Comparison of ENCODE assay signal across 9 mouse cellular contexts in genomic region chr17:27621161-27621560, GRCm38 (mm10). TPM values are rescaled to one million over a fixed set of nuclear protein-coding genes. Genes with fewer than 3 reads are reported as not detected.
DNase-seq lines count a peak whose midpoint lies in the region; ATAC-seq and TF ChIP-seq lines count a peak whose summit lies in the region.
"Had no signal": no experiment of that assay in that cellular context is flagged by ENCODE, and none has a peak within 500 bp of the region (broad histone marks: within the 10 kb centered on the region; RNA-seq: fewer than 3 reads in every experiment).

No protein-coding gene starts in this region.

- no peak for TF ChIP-seq CTCF in kidney, postnatal 0 days (IDR thresholded peaks at IDR 0.05; ENCODE audit: low read depth)

- no peaks in the 10 kb centered on the region for H3K9me3 ChIP-seq in kidney, postnatal 0 days (replicated peaks; ENCODE audit: low read length)
- H3K9me3 ChIP-seq in embryonic facial prominence, embryonic 11.5 days (replicated peaks; ENCODE audit: control insufficient read depth, low read length), result no peaks in the 10 kb centered on the region
- H3K9me3 ChIP-seq in hindbrain, embryonic 16.5 days (ENCODE audit: control insufficient read depth, low read length), result no peaks in the 10 kb centered on the region
- no peaks in the 10 kb centered on the region for H3K9me3 ChIP-seq in midbrain, embryonic 16.5 days (replicated peaks; ENCODE audit: control insufficient read depth, low read length, poor library complexity, severe bottlenecking)

- peak overlapping the region; percentile 79 for H3K4me2 ChIP-seq in kidney, postnatal 0 days (ENCODE audit: low read length)
- H3K4me2 ChIP-seq in embryonic facial prominence, embryonic 11.5 days (ENCODE audit: low read depth, low read length), result peak overlapping the region; percentile 31
- H3K4me2 ChIP-seq in hindbrain, embryonic 16.5 days (ENCODE audit: low read length), result peak overlapping the region; percentile 81
- peak overlapping the region; percentile 89 for H3K4me2 ChIP-seq in midbrain, embryonic 16.5 days (ENCODE audit: low read length)

- H3K9ac ChIP-seq in kidney, postnatal 0 days (ENCODE audit: low read depth, low read length), result no peak overlapping the region; the same call in 1 of the 2 replicates
- H3K9ac ChIP-seq in embryonic facial prominence, embryonic 11.5 days (replicated peaks; ENCODE audit: low read length), result peak overlapping the region; percentile 30
- peak overlapping the region; percentile 99 for H3K9ac ChIP-seq in hindbrain, embryonic 16.5 days (ENCODE audit: low read depth, low read length)
- peak overlapping the region; percentile 92 for H3K9ac ChIP-seq in midbrain, embryonic 16.5 days (ENCODE audit: low read depth, low read length)

- no peak for ATAC-seq in kidney, postnatal 0 days (replicated peaks; ENCODE audit: low FRiP score, low read depth)
- no peak for ATAC-seq in embryonic facial prominence, embryonic 11.5 days (replicated peaks; ENCODE audit: insufficient number of reproducible peaks, low FRiP score, low TSS enrichment, low read depth)
- no peak for ATAC-seq in hindbrain, embryonic 16.5 days
- no peak for ATAC-seq in midbrain, embryonic 16.5 days
- ATAC-seq: Patski had no signal

- DNase-seq in kidney, postnatal 0 days (ENCODE audit: low spot score), result no peak
- DNase-seq in kidney, adult 18-20 months, result no peak
- DNase-seq in embryonic facial prominence, embryonic 11.5 days (ENCODE audit: low spot score), result no peak
- no peak for DNase-seq in right cerebral cortex, postnatal 25 days
- no peak for DNase-seq in thymus, postnatal 25 days
- DNase-seq in layer of hippocampus, postnatal 10 days (ENCODE audit: low spot score in 2 of 2), result no peak

- H3K36me3 ChIP-seq in kidney, postnatal 0 days (ENCODE audit: insufficient read depth, low read length), result 0 out of 2 replicates have a peak, but pooled peaks cover 4% of the 10 kb centered on the region
- no peaks in the 10 kb centered on the region; the same call in 1 of the 2 replicates for H3K36me3 ChIP-seq in embryonic facial prominence, embryonic 11.5 days (replicated peaks; ENCODE audit: control insufficient read depth, insufficient read depth, low read depth, low read length)
- H3K36me3 ChIP-seq in hindbrain, embryonic 16.5 days (ENCODE audit: control insufficient read depth, insufficient read depth, low read length), result 0 out of 2 replicates have a peak, but pooled peaks cover 2% of the 10 kb centered on the region
- H3K36me3 ChIP-seq in midbrain, embryonic 16.5 days (ENCODE audit: control insufficient read depth, insufficient read depth, low read length), result no peaks in the 10 kb centered on the region

- H3K4me1 ChIP-seq in kidney, postnatal 0 days (replicated peaks; ENCODE audit: insufficient read depth, low read length), result peaks cover 11% of the 10 kb centered on the region; the same call in 1 of the 2 replicates
- no peaks in the 10 kb centered on the region; the same call in 1 of the 2 replicates for H3K4me1 ChIP-seq in embryonic facial prominence, embryonic 11.5 days (ENCODE audit: control insufficient read depth, insufficient read depth, low read length)
- H3K4me1 ChIP-seq in hindbrain, embryonic 16.5 days (ENCODE audit: control insufficient read depth, insufficient read depth, low read depth, low read length), result peaks cover 30% of the 10 kb centered on the region
- peaks cover 26% of the 10 kb centered on the region for H3K4me1 ChIP-seq in midbrain, embryonic 16.5 days (ENCODE audit: control insufficient read depth, insufficient read depth, low read length)

- 44% methylated on average over 8 of the region's 8 CpGs for WGBS in kidney, postnatal 0 days
- 43% methylated on average over 8 of the region's 8 CpGs for WGBS in embryonic facial prominence, embryonic 11.5 days
- 18% methylated on average over 8 of the region's 8 CpGs for WGBS in hindbrain, embryonic 16.5 days
- 16% methylated on average over 8 of the region's 8 CpGs for WGBS in midbrain, embryonic 16.5 days

- peak overlapping the region; percentile 86 for H3K4me3 ChIP-seq in kidney, postnatal 0 days (replicated peaks; ENCODE audit: low read depth, low read length)
- H3K4me3 ChIP-seq in embryonic facial prominence, embryonic 11.5 days (ENCODE audit: low read depth, low read length), result peak overlapping the region; percentile 96
- H3K4me3 ChIP-seq in hindbrain, embryonic 16.5 days (ENCODE audit: low read length), result peak overlapping the region; percentile 97
- peak overlapping the region; percentile 97 for H3K4me3 ChIP-seq in midbrain, embryonic 16.5 days (ENCODE audit: low read depth, low read length)

- no peaks in the 10 kb centered on the region for H3K27me3 ChIP-seq in kidney, postnatal 0 days (ENCODE audit: insufficient read depth, low read length)
- no peaks in the 10 kb centered on the region for H3K27me3 ChIP-seq in embryonic facial prominence, embryonic 11.5 days (ENCODE audit: control insufficient read depth, insufficient read depth, low read length)
- H3K27me3 ChIP-seq in hindbrain, embryonic 16.5 days (replicated peaks; ENCODE audit: control insufficient read depth, insufficient read depth, low read length), result no peaks in the 10 kb centered on the region
- H3K27me3 ChIP-seq in midbrain, embryonic 16.5 days (ENCODE audit: control insufficient read depth, insufficient read depth, low read depth, low read length), result no peaks in the 10 kb centered on the region
- H3K27me3 ChIP-seq: Patski had no signal

- H3K27ac ChIP-seq in kidney, postnatal 0 days, result no peak overlapping the region
- H3K27ac ChIP-seq in embryonic facial prominence, embryonic 11.5 days (replicated peaks; ENCODE audit: low read depth, low read length), result no peak overlapping the region
- H3K27ac ChIP-seq in hindbrain, embryonic 16.5 days (ENCODE audit: low read depth, low read length), result peak overlapping the region; percentile 60
- H3K27ac ChIP-seq in midbrain, embryonic 16.5 days (ENCODE audit: low read length), result peak overlapping the region; percentile 99

RNA-seq across cellular contexts. Expression of gene Nudt3, which starts 2.1 kb away (rescaled TPM):
- 69.5 and 70.2 TPM in 2 replicates for polyA plus RNA-seq in kidney, postnatal 0 days (2015; fragmentation: Nextera tagmentation; extraction: Ambion mirVana)
- polyA plus RNA-seq in embryonic facial prominence, embryonic 11.5 days (2014; fragmentation: Nextera tagmentation; extraction: Ambion mirVana), result 37.2 and 37.3 TPM in 2 replicates
- polyA plus RNA-seq in hindbrain, embryonic 16.5 days (2015; fragmentation: Nextera tagmentation; extraction: Ambion mirVana), result 253 and 269 TPM in 2 replicates
- polyA plus RNA-seq in midbrain, embryonic 16.5 days (2015; fragmentation: Nextera tagmentation; extraction: Ambion mirVana), result 246 and 248 TPM in 2 replicates
- total RNA-seq in layer of hippocampus, postnatal 10 days (2021), result 100 to 1,000 TPM; 473 to 520 TPM

RNA-seq across cellular contexts. Expression of gene RPS10-NUDT3, which starts 13.9 kb away (rescaled TPM):
- polyA plus RNA-seq in kidney, postnatal 0 days (2015; fragmentation: Nextera tagmentation; extraction: Ambion mirVana), result not detected in 2 replicates
- not detected in 2 replicates for polyA plus RNA-seq in embryonic facial prominence, embryonic 11.5 days (2014; fragmentation: Nextera tagmentation; extraction: Ambion mirVana)
- polyA plus RNA-seq in hindbrain, embryonic 16.5 days (2015; fragmentation: Nextera tagmentation; extraction: Ambion mirVana), result not detected in 2 replicates
- polyA plus RNA-seq in midbrain, embryonic 16.5 days (2015; fragmentation: Nextera tagmentation; extraction: Ambion mirVana), result not detected in 2 replicates
- 1 to 10 TPM in 1 of 2 experiments, not detected in 1; 2.1 TPM for total RNA-seq in layer of hippocampus, postnatal 10 days (2021)

RNA-seq across cellular contexts. Expression of gene Rps10, which starts 15.3 kb away (rescaled TPM):
- 1,042 and 1,140 TPM in 2 replicates for polyA plus RNA-seq in kidney, postnatal 0 days (2015; fragmentation: Nextera tagmentation; extraction: Ambion mirVana)
- 919 and 920 TPM in 2 replicates for polyA plus RNA-seq in embryonic facial prominence, embryonic 11.5 days (2014; fragmentation: Nextera tagmentation; extraction: Ambion mirVana)
- 404 and 408 TPM in 2 replicates for polyA plus RNA-seq in hindbrain, embryonic 16.5 days (2015; fragmentation: Nextera tagmentation; extraction: Ambion mirVana)
- 400 and 420 TPM in 2 replicates for polyA plus RNA-seq in midbrain, embryonic 16.5 days (2015; fragmentation: Nextera tagmentation; extraction: Ambion mirVana)
- total RNA-seq in layer of hippocampus, postnatal 10 days (2021), result 100 to 1,000 TPM; 516 to 558 TPM

RNA-seq across cellular contexts. Expression of gene Pacsin1, which starts 34.1 kb away (rescaled TPM):
- 1.6 and 1.7 TPM in 2 replicates for polyA plus RNA-seq in kidney, postnatal 0 days (2015; fragmentation: Nextera tagmentation; extraction: Ambion mirVana)
- 4.7 and 6.4 TPM in 2 replicates for polyA plus RNA-seq in embryonic facial prominence, embryonic 11.5 days (2014; fragmentation: Nextera tagmentation; extraction: Ambion mirVana)
- 67.0 and 77.9 TPM in 2 replicates for polyA plus RNA-seq in hindbrain, embryonic 16.5 days (2015; fragmentation: Nextera tagmentation; extraction: Ambion mirVana)
- polyA plus RNA-seq in midbrain, embryonic 16.5 days (2015; fragmentation: Nextera tagmentation; extraction: Ambion mirVana), result 58.9 and 67.7 TPM in 2 replicates
- total RNA-seq in layer of hippocampus, postnatal 10 days (2021), result 100 to 1,000 TPM; 180 to 190 TPM

RNA-seq across cellular contexts. Expression of gene AI413582, which starts 55.6 kb away (rescaled TPM):
- 34.5 and 35.6 TPM in 2 replicates for polyA plus RNA-seq in kidney, postnatal 0 days (2015; fragmentation: Nextera tagmentation; extraction: Ambion mirVana)
- polyA plus RNA-seq in embryonic facial prominence, embryonic 11.5 days (2014; fragmentation: Nextera tagmentation; extraction: Ambion mirVana), result 13.3 and 16.7 TPM in 2 replicates
- polyA plus RNA-seq in hindbrain, embryonic 16.5 days (2015; fragmentation: Nextera tagmentation; extraction: Ambion mirVana), result 77.2 and 83.3 TPM in 2 replicates
- 55.4 and 65.8 TPM in 2 replicates for polyA plus RNA-seq in midbrain, embryonic 16.5 days (2015; fragmentation: Nextera tagmentation; extraction: Ambion mirVana)
- 10 to 100 TPM; 61.4 to 72.2 TPM for total RNA-seq in layer of hippocampus, postnatal 10 days (2021)

Comparison
In these comparisons a context has a peak if more than half of its experiments do, and no peak if none do; other contexts are left out.
1. H3K27ac ChIP-seq: peak in hindbrain, embryonic 16.5 days (single experiment) and midbrain, embryonic 16.5 days (single experiment); none in kidney, postnatal 0 days (single experiment) and embryonic facial prominence, embryonic 11.5 days (single experiment).
2. H3K4me2 ChIP-seq: peak in every context shown above with its lines; median percentile 89 in midbrain, embryonic 16.5 days; 81 in hindbrain, embryonic 16.5 days; 79 in kidney, postnatal 0 days; 31 in embryonic facial prominence, embryonic 11.5 days.
3. Peak in every context shown above with its lines, with median percentiles within 50 percentile points of each other: H3K4me3 ChIP-seq.